Mouse (Mus musculus) erythroid progenitor cell, adult 5-6 weeks (primary cell): Measurements from ENCODE around the gene Sgsm3. TPM values are rescaled to one million over a fixed set of nuclear protein-coding genes. Genes with fewer than 3 reads are reported as not detected.
A peak's percentile ranks its signal among the peaks of the same experiment; 100 is the strongest.

Source experiments
- ATAC-seq: replicated peaks from 2 replicates; pipeline ENCODE4 v1.8.0; 2016; ENCODE audit warnings: moderate number of reproducible peaks, mild to moderate bottlenecking, moderate TSS enrichment, inconsistent platforms; ENCODE audit not compliant: poor library complexity, low FRiP score, severe bottlenecking
- total RNA-seq, 2 experiments: library from RNA; stranded (forward) in 1 of 2; stranded (reverse) in 1 of 2; fragments of 150-400 nt in 1 of 2; fragments of 186-747, 209-891 nt in 1 of 2; gene quantifications; 2 replicates each; pipeline versions ENCODE4 v1.2.3 to v1.2.4; 2015 to 2017; ENCODE audit warnings: low replicate concordance in 2 of 2

The Sgsm3 gene
- total RNA-seq, 2 experiments from 2014 or later, result 16.1 TPM; not detected in 1

GRCm38 (mm10) chr15:81017308-81017707, 39.7 kb downstream of the Sgsm3 start:
- no peak for ATAC-seq

GRCm38 (mm10) chr15:81021377-81021776, 43.8 kb downstream of the Sgsm3 start:
- ATAC-seq, result no peak

GRCm38 (mm10) chr15:81022437-81022836, 44.9 kb downstream of the Sgsm3 start:
- ATAC-seq, result no peak

GRCm38 (mm10) chr15:81023842-81024241, 46.3 kb downstream of the Sgsm3 start:
- ATAC-seq, result no peak

- ATAC-seq, result no peak
Measured at GRCm38 (mm10) chr15:81026901-81027300, 49.3 kb downstream of the Sgsm3 start.

- ATAC-seq, result peak; percentile 81
Measured at GRCm38 (mm10) chr15:81027378-81028173, 50.0 kb downstream of the Sgsm3 start.

- no peak for ATAC-seq
Measured at GRCm38 (mm10) chr15:81030891-81031425, 53.4 kb downstream of the Sgsm3 start.

GRCm38 (mm10) chr15:81031611-81032010, 54.0 kb downstream of the Sgsm3 start:
- no peak for ATAC-seq

GRCm38 (mm10) chr15:81032941-81033629, 55.5 kb downstream of the Sgsm3 start:
- ATAC-seq, result no peak

GRCm38 (mm10) chr15:81034119-81034518, 56.6 kb downstream of the Sgsm3 start:
- no peak for ATAC-seq

GRCm38 (mm10) chr15:81035417-81036162, 58.0 kb downstream of the Sgsm3 start:
- no peak for ATAC-seq

GRCm38 (mm10) chr15:81038419-81038818, 60.9 kb downstream of the Sgsm3 start:
- no peak for ATAC-seq

GRCm38 (mm10) chr15:81041767-81042166, 64.2 kb downstream of the Sgsm3 start:
- no peak for ATAC-seq

- ATAC-seq, result no peak
Measured at GRCm38 (mm10) chr15:81042276-81042931, 64.8 kb downstream of the Sgsm3 start.

GRCm38 (mm10) chr15:81044446-81044845, 66.9 kb downstream of the Sgsm3 start:
- ATAC-seq, result no peak

- no peak for ATAC-seq
Measured at GRCm38 (mm10) chr15:81045336-81045735, 67.8 kb downstream of the Sgsm3 start.

GRCm38 (mm10) chr15:81046061-81046460, 68.5 kb downstream of the Sgsm3 start:
- no peak for ATAC-seq

GRCm38 (mm10) chr15:81047497-81047896, 69.9 kb downstream of the Sgsm3 start:
- ATAC-seq, result no peak

GRCm38 (mm10) chr15:81049401-81050053, 72.0 kb downstream of the Sgsm3 start:
- no peak for ATAC-seq
